Mouse (Mus musculus) kidney, adult 2 months (tissue): ENCODE results near the gene Tuba1b. TPM values are rescaled to one million over a fixed set of nuclear protein-coding genes. Genes with fewer than 3 reads are reported as not detected.

ENCODE experiments used
- DNase-seq: peaks from one replicate; pipeline ENCODE4 v3.0.0; 2021
- H3K27ac ChIP-seq: fragments of 200-500 bp; 2 replicates; pipeline ENCODE4 v1.5.1; 2012; ENCODE audit warnings: low read depth, low read length, control low read depth, inconsistent platforms; ENCODE audit not compliant: insufficient read depth
- H3K27me3 ChIP-seq: fragments of 200-500 bp; replicated peaks from 2 replicates; pipeline ENCODE4 v1.6.1; 2012; ENCODE audit warnings: mild to moderate bottlenecking, moderate library complexity, low read length, inconsistent platforms; ENCODE audit not compliant: control insufficient read depth, insufficient read depth
- H3K36me3 ChIP-seq: fragments of 200-500 bp; 2 replicates; pipeline ENCODE4 v1.6.1; 2012; ENCODE audit warnings: mild to moderate bottlenecking, moderate library complexity, low read length, inconsistent platforms; ENCODE audit not compliant: control insufficient read depth, insufficient read depth
- H3K4me1 ChIP-seq: fragments of 200-500 bp; 2 replicates; pipeline ENCODE4 v1.6.1; 2011; ENCODE audit warnings: low read length; ENCODE audit not compliant: control insufficient read depth, insufficient read depth
- H3K4me3 ChIP-seq: fragments of 200-500 bp; 2 replicates; pipeline ENCODE4 v1.5.1; 2011; ENCODE audit warnings: mild to moderate bottlenecking, low read depth, low read length, control low read depth; ENCODE audit not compliant: insufficient read depth
- CTCF ChIP-seq: fragments of 200-500 bp; conservative IDR thresholded peaks from 2 replicates; pipeline ENCODE4 v1.5.1; 2011; ENCODE audit warnings: low read depth, mild to moderate bottlenecking, control low read depth, low read length, moderate library complexity, mixed read lengths; ENCODE audit not compliant: insufficient read depth, insufficient read length
- POLR2A ChIP-seq: fragments of 200-500 bp; IDR thresholded peaks from one replicate; pipeline ENCODE4 v1.6.1; 2011; ENCODE audit warnings: low read depth, low read length, control low read depth
- WGBS: fragments of 180-500 bp; shearing (Covaris S2); methylation state at CpG from one replicate; pipeline ENCODE4 v1.1.7; 2018; 5-methylcytosine and 5-hydroxymethylcytosine counted together
- polyA plus RNA-seq: library from polyadenylated mRNA; depleted of rRNA; stranded (reverse); fragments of >200 nt; gene quantifications from 2 replicates; pipeline ENCODE4 v1.2.3, GENCODE M21; 2012; rRNA removed

Gene Tuba1b
- polyA plus RNA-seq, 1 experiment = 488 TPM

GRCm38 (mm10) chr15:98883661-98884060, 50.7 kb downstream of the Tuba1b start:
- H3K27ac ChIP-seq = peak overlapping the region; percentile 94
- peaks cover 9% of the 10 kb centered on the region; the same call in 1 of the 2 replicates for H3K4me1 ChIP-seq
- no peak overlapping the region for H3K4me3 ChIP-seq
- H3K36me3 ChIP-seq = no peaks in the 10 kb centered on the region
- TF ChIP-seq CTCF (no peak), POLR2A (no peak)
- peak; percentile 93 for DNase-seq
- H3K27me3 ChIP-seq = no peaks in the 10 kb centered on the region

GRCm38 (mm10) chr15:98881656-98882008, 52.7 kb downstream of the Tuba1b start:
- TF ChIP-seq POLR2A (no peak), CTCF (no peak)
- no peaks in the 10 kb centered on the region for H3K36me3 ChIP-seq
- 27% methylated on average over 5 of the region's 5 CpGs for WGBS
- H3K27ac ChIP-seq = no peak overlapping the region
- H3K27me3 ChIP-seq = no peaks in the 10 kb centered on the region
- H3K4me3 ChIP-seq = no peak overlapping the region
- H3K4me1 ChIP-seq = peaks cover 9% of the 10 kb centered on the region; the same call in 1 of the 2 replicates
- no peak for DNase-seq

Other genes starting within 250 kb of the Tuba1b start
- 0.42 and 0.60 TPM in 2 replicates for gene Ccdc65, start 226.4 kb downstream of the Tuba1b start, polyA plus RNA-seq
- gene Fkbp11, start 206.4 kb downstream of the Tuba1b start, polyA plus RNA-seq = 9.3 and 10.1 TPM in 2 replicates
- 114 and 143 TPM in 2 replicates for gene Arf3, start 171.4 kb downstream of the Tuba1b start, polyA plus RNA-seq
- gene Wnt10b, start 156.4 kb downstream of the Tuba1b start, polyA plus RNA-seq = 0.22 and 0.25 TPM in 2 replicates
- 0.04 TPM in 1 of 2 replicates, not detected in the other for gene Wnt1, start 144.7 kb downstream of the Tuba1b start, polyA plus RNA-seq
- gene Ddn, start 125.1 kb downstream of the Tuba1b start, polyA plus RNA-seq = 12.1 and 12.3 TPM in 2 replicates
- 68.9 and 72.7 TPM in 2 replicates for gene Prkag1, start 103.0 kb downstream of the Tuba1b start, polyA plus RNA-seq
- 18.8 and 20.8 TPM in 2 replicates for gene Kmt2d, start 63.4 kb downstream of the Tuba1b start, polyA plus RNA-seq
- gene Rhebl1, start 40.0 kb downstream of the Tuba1b start, polyA plus RNA-seq = 6.4 and 7.1 TPM in 2 replicates
- gene Dhh, start 36.0 kb downstream of the Tuba1b start, polyA plus RNA-seq = 1.2 and 1.5 TPM in 2 replicates
- gene Lmbr1l, start 16.3 kb downstream of the Tuba1b start, polyA plus RNA-seq = 36.1 and 50.2 TPM in 2 replicates
- gene Gm49450, start 19.0 kb upstream of the Tuba1b start, polyA plus RNA-seq = 12.0 TPM in 1 of 2 replicates, not detected in the other
- gene Tuba1a, start 19.1 kb upstream of the Tuba1b start, polyA plus RNA-seq = 121 and 131 TPM in 2 replicates
- 128 and 146 TPM in 2 replicates for gene Tuba1c, start 95.3 kb upstream of the Tuba1b start, polyA plus RNA-seq
- 1.7 and 3.2 TPM in 2 replicates for gene Prph, start 120.6 kb upstream of the Tuba1b start, polyA plus RNA-seq
- gene Troap, start 140.0 kb upstream of the Tuba1b start, polyA plus RNA-seq = 0.29 and 0.33 TPM in 2 replicates
- gene C1ql4, start 153.3 kb upstream of the Tuba1b start, polyA plus RNA-seq = 0.44 and 0.61 TPM in 2 replicates
- gene Dnajc22, start 158.6 kb upstream of the Tuba1b start, polyA plus RNA-seq = 49.9 and 53.4 TPM in 2 replicates
- gene Spats2, start 191.4 kb upstream of the Tuba1b start, polyA plus RNA-seq = 8.6 and 10.0 TPM in 2 replicates